Mouse (Mus musculus): ENCODE data around the gene Selenon. TPM values are rescaled to one million over a fixed set of nuclear protein-coding genes. Genes with fewer than 3 reads are reported as not detected.
A peak's percentile ranks its signal among the peaks of the same experiment; 100 is the strongest.
"Not testable (repeated sequence)": the region's sequence is repeated elsewhere in the genome, so short reads cannot be mapped to it uniquely, and the experiment has no call there.

The Selenon gene
- polyA plus RNA-seq, 1 experiment from 2014 or later, result 2.8 TPM

GRCm38 (mm10) chr4:134497986-134498731 lies 53.8 kb downstream of the Selenon start:
- no peaks in the 10 kb centered on the region for H3K36me3 ChIP-seq (replicated peaks; ENCODE audit: insufficient read depth, low read length)
- H3K4me2 ChIP-seq (ENCODE audit: low read depth, low read length), result peak overlapping the region; percentile 95
- no peak for TF ChIP-seq EP300 (IDR thresholded peaks at IDR 0.05; ENCODE audit: low read depth)
- no peak for TF ChIP-seq CTCF (IDR thresholded peaks at IDR 0.05; ENCODE audit: low read depth)
- H3K9me3 ChIP-seq (ENCODE audit: low read length), result no peaks in the 10 kb centered on the region
- H3K4me1 ChIP-seq (ENCODE audit: insufficient read depth), result peaks cover 49% of the 10 kb centered on the region
- ATAC-seq (no peak), DNase-seq (no peak)
- peak overlapping the region; percentile 89; the same call in 1 of the 2 replicates for H3K27ac ChIP-seq (ENCODE audit: low read depth)
- 59% methylated on average over 12 of the region's 12 CpGs for WGBS (ENCODE audit: insufficient replicate concordance)
- H3K27me3 ChIP-seq (ENCODE audit: insufficient read depth, low read length), result no peaks in the 10 kb centered on the region
- H3K4me3 ChIP-seq (ENCODE audit: low read depth, low read length), result peak overlapping the region; percentile 65
- H3K9ac ChIP-seq (replicated peaks), result 0 out of 2 replicates have a peak overlapping the region, but pooled peaks have one; percentile 69

- 6% methylated on average over 6 of the region's 6 CpGs for WGBS (ENCODE audit: insufficient replicate concordance)
- TF ChIP-seq EP300 (IDR thresholded peaks at IDR 0.05; ENCODE audit: low read depth) (no peak), CTCF (IDR thresholded peaks at IDR 0.05; ENCODE audit: low read depth) (no peak)
- peak overlapping the region; percentile 95 for H3K4me2 ChIP-seq (ENCODE audit: low read depth, low read length)
- no peaks in the 10 kb centered on the region for H3K36me3 ChIP-seq (replicated peaks; ENCODE audit: insufficient read depth, low read length)
- peaks cover 49% of the 10 kb centered on the region for H3K4me1 ChIP-seq (ENCODE audit: insufficient read depth)
- H3K4me3 ChIP-seq (ENCODE audit: low read depth, low read length), result peak overlapping the region; percentile 65
- peak overlapping the region; percentile 69 for H3K9ac ChIP-seq (replicated peaks)
- no peak for DNase-seq
- peak overlapping the region; percentile 89 for H3K27ac ChIP-seq (ENCODE audit: low read depth)
- H3K9me3 ChIP-seq (ENCODE audit: low read length), result no peaks in the 10 kb centered on the region
- no peak for ATAC-seq
- no peaks in the 10 kb centered on the region for H3K27me3 ChIP-seq (ENCODE audit: insufficient read depth, low read length)
Measured at GRCm38 (mm10) chr4:134497223-134497622, 54.7 kb downstream of the Selenon start.

- peak within 1 kb of the TSS; percentile 65 for H3K4me3 ChIP-seq (ENCODE audit: low read depth, low read length)
- H3K27me3 ChIP-seq (ENCODE audit: insufficient read depth, low read length), result no peaks in the 10 kb centered on the region
- no peaks in the 10 kb centered on the region for H3K36me3 ChIP-seq (replicated peaks; ENCODE audit: insufficient read depth, low read length)
- peak; percentile 85 for DNase-seq
- peak within 1 kb of the TSS; percentile 89 for H3K27ac ChIP-seq (ENCODE audit: low read depth)
- H3K4me2 ChIP-seq (ENCODE audit: low read depth, low read length), result peak within 1 kb of the TSS; percentile 95
- H3K4me1 ChIP-seq (ENCODE audit: insufficient read depth), result peaks cover 50% of the 10 kb centered on the region
- peak within 1 kb of the TSS; percentile 69 for H3K9ac ChIP-seq (replicated peaks)
- no peaks in the 10 kb centered on the region for H3K9me3 ChIP-seq (ENCODE audit: low read length)
- TF ChIP-seq CTCF (IDR thresholded peaks at IDR 0.05; ENCODE audit: low read depth) (peak; percentile 12; the same call in 1 of the 2 replicates), EP300 (IDR thresholded peaks at IDR 0.05; ENCODE audit: low read depth) (no peak)
- ATAC-seq, result peak; percentile 73
- WGBS (ENCODE audit: insufficient replicate concordance), result 1% methylated on average over 34 of the region's 35 CpGs
Measured at GRCm38 (mm10) chr4:134496595-134497210, 55.3 kb downstream of the Selenon start, which contains the start of gene Paqr7. Gene Paqr7, plus strand, starts transcription at chr4:134496697.

GRCm38 (mm10) chr4:134495546-134495923 lies 56.4 kb downstream of the Selenon start:
- WGBS (ENCODE audit: insufficient replicate concordance), result 56% methylated on average over 5 of the region's 5 CpGs
- H3K4me1 ChIP-seq (ENCODE audit: insufficient read depth), result peaks cover 52% of the 10 kb centered on the region
- H3K27ac ChIP-seq (ENCODE audit: low read depth), result peak overlapping the region; percentile 89
- no peaks in the 10 kb centered on the region for H3K27me3 ChIP-seq (ENCODE audit: insufficient read depth, low read length)
- H3K4me2 ChIP-seq (ENCODE audit: low read depth, low read length), result no peak overlapping the region
- H3K9me3 ChIP-seq (ENCODE audit: low read length), result no peaks in the 10 kb centered on the region; the same call in 1 of the 2 replicates
- H3K4me3 ChIP-seq (ENCODE audit: low read depth, low read length), result no peak overlapping the region
- no peak overlapping the region for H3K9ac ChIP-seq (replicated peaks)
- no peaks in the 10 kb centered on the region for H3K36me3 ChIP-seq (replicated peaks; ENCODE audit: insufficient read depth, low read length)
- no peak for ATAC-seq
- no peak for TF ChIP-seq CTCF (IDR thresholded peaks at IDR 0.05; ENCODE audit: low read depth)
- TF ChIP-seq EP300 (IDR thresholded peaks at IDR 0.05; ENCODE audit: low read depth), result no peak
- DNase-seq, result no peak

GRCm38 (mm10) chr4:134494780-134495545 lies 57.0 kb downstream of the Selenon start:
- Histone ChIP-seq H3K27ac (ENCODE audit: low read depth) (peak overlapping the region; percentile 89), H3K4me1 (ENCODE audit: insufficient read depth) (peaks cover 56% of the 10 kb centered on the region), H3K4me2 (ENCODE audit: low read depth, low read length) (peak overlapping the region; percentile 32; the same call in 1 of the 2 replicates), H3K36me3 (replicated peaks; ENCODE audit: insufficient read depth, low read length) (no peaks in the 10 kb centered on the region), H3K4me3 (ENCODE audit: low read depth, low read length) (no peak overlapping the region), H3K9me3 (ENCODE audit: low read length) (no peaks in the 10 kb centered on the region; the same call in 1 of the 2 replicates), H3K9ac (replicated peaks) (peak overlapping the region; percentile 34; the same call in 1 of the 2 replicates), H3K27me3 (ENCODE audit: insufficient read depth, low read length) (no peaks in the 10 kb centered on the region)
- DNase-seq, result peak; percentile 73
- 17% methylated on average over 16 of the region's 16 CpGs for WGBS (ENCODE audit: insufficient replicate concordance)
- TF ChIP-seq EP300 (IDR thresholded peaks at IDR 0.05; ENCODE audit: low read depth) (no peak; the same call in 1 of the 2 replicates), CTCF (IDR thresholded peaks at IDR 0.05; ENCODE audit: low read depth) (no peak)
- ATAC-seq, result peak; percentile 56

- peak overlapping the region; percentile 34; the same call in 1 of the 2 replicates for H3K9ac ChIP-seq (replicated peaks)
- H3K27me3 ChIP-seq (ENCODE audit: insufficient read depth, low read length); DNase-seq; ATAC-seq; H3K9me3 ChIP-seq (ENCODE audit: low read length); H3K36me3 ChIP-seq (replicated peaks; ENCODE audit: insufficient read depth, low read length); H3K4me3 ChIP-seq (ENCODE audit: low read depth, low read length): not testable (repeated sequence)
- peak overlapping the region; percentile 32; the same call in 1 of the 2 replicates for H3K4me2 ChIP-seq (ENCODE audit: low read depth, low read length)
- H3K27ac ChIP-seq (ENCODE audit: low read depth), result peak overlapping the region; percentile 89
- 79% methylated on average over 6 of the region's 6 CpGs for WGBS (ENCODE audit: insufficient replicate concordance)
- peaks cover 63% of the 10 kb centered on the region for H3K4me1 ChIP-seq (ENCODE audit: insufficient read depth)
Measured at GRCm38 (mm10) chr4:134494161-134494560, 57.8 kb downstream of the Selenon start.

All from liver, postnatal 0 days (tissue).